Mouse (Mus musculus) midbrain, embryonic 16.5 days (tissue): ENCODE measurements around the gene Hace1. TPM values are rescaled to one million over a fixed set of nuclear protein-coding genes. Genes with fewer than 3 reads are reported as not detected.

ENCODE experiments used
- microRNA-seq: library from miRNA; unstranded; fragments of <30 nt; microRNA quantifications from one replicate; pipeline ENCODE4, GENCODE M21; 2017
- polyA plus RNA-seq: library from polyadenylated mRNA; unstranded; fragments of >200 nt; fragmentation: Nextera tagmentation; extraction: Ambion mirVana; gene quantifications from 2 replicates; pipeline ENCODE4 v1.2.1, GENCODE M21; 2015

Hace1 gene
- polyA plus RNA-seq, 1 experiment from 2014 or later: 16.7 TPM

Small RNA genes lying within 50 kb of the gene (microRNA-seq; reads per million reads assigned to microRNA genes)
- not detected for gene Gm27731

Other genes starting within 250 kb of the Hace1 start
- 1.2 and 1.7 TPM in 2 replicates for gene Bves, start 242.1 kb upstream of the Hace1 start, polyA plus RNA-seq
- 7.0 and 9.6 TPM in 2 replicates for gene Lin28b, start 91.4 kb upstream of the Hace1 start, polyA plus RNA-seq